Mouse (Mus musculus): ENCODE results near the gene B9d2.

DNA sequence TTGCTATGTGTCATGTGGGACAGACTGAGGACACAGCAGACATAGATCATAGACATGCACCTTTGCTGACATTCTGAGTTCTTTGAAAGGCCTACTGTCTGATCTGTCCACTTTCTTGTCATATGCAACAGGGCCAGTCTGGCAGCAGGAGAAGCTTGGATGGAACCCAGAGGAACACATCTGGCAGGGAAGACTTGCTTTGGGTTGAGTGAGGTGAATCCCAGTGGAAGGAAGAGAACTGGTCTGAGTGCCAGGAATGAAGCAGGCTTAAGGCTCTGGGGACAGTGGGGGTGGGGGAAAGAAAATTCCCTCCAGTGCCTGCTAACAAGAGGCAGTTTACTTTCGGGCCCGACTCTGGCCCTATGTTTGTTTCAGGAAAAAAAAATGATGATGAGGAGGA lies 49.3 kb downstream of the B9d2 start:
- TF ChIP-seq CTCF (conservative IDR thresholded peaks at IDR 0.05; ENCODE audit: low read length) = no peak
- no peak for TF ChIP-seq POU5F1 (IDR thresholded peaks at IDR 0.05; ENCODE audit: borderline replicate concordance, low read length)
- TF ChIP-seq NANOG (IDR thresholded peaks at IDR 0.05; ENCODE audit: borderline replicate concordance, low read length) = no peak

Measured in E14TG2a.4 (cell line).